Mouse (Mus musculus): ENCODE measurements at regions not wholly inside any gene's neighbourhood (a gene's known extent, or its start where the extent isn't known, plus 50 kb on each side); places are given as distances from the start of the nearest gene placed in this dataset.

DNA sequence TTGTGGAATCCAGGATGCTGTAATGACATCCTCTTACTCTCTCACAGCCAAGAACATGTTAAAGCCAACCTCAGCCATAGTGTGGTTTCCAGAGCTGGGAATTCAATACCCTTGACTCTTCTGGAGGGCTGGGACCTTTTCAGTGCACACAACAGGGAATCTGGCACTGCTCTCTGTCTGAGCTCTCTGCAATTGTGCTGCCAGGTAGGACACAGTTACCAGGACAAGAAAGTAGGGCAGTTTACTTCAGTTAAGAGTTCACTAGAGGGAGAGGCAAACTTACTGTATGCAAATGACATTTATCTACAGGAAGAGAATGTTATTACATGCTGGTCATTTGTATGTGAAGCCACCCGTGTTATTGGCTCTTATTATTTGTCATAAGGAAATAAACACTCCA lies 197.6 kb downstream of the Arl4a start:
- DNase-seq (ENCODE audit: low read depth) = no peak

DNA sequence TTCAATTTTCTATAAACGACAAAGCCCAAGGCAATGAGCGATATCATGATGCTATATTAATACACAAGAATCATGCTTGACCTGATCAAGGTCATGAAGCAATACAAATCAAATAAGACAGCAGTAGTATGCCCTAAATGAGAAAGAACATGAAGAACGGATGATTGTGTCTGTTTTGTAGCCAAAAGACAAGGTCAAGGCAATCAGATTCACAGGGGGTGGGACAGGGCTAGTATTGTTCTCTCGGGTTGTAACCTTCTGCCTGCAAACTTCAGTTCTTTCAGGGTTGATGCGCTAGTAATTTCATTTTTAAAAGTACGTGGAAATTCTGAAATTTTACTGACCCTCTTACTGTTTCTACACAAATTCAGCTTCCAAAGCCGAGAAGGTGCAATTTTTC lies 206.7 kb downstream of the Arl4a start:
- DNase-seq (ENCODE audit: low read depth) = no peak

DNA sequence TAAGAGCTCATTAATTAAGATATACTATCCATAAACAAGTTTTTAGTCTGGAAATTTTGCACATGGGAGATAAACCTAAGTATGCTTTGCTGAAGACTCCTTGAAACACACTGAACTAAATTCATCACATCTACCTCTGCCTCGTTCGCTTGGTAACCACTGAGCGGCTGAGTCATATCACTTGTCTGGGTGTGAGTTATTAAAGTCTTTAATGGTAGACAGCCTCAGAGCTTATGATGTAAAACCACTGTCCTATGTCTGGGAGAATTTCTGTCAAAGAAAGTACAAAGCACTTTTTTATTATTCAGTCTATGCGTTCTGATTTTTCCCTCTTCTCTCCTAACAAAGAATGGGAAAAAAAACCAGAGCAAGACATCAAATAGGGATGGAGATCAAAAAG lies 207.3 kb downstream of the Arl4a start:
- no peak for DNase-seq (ENCODE audit: low read depth)

DNA sequence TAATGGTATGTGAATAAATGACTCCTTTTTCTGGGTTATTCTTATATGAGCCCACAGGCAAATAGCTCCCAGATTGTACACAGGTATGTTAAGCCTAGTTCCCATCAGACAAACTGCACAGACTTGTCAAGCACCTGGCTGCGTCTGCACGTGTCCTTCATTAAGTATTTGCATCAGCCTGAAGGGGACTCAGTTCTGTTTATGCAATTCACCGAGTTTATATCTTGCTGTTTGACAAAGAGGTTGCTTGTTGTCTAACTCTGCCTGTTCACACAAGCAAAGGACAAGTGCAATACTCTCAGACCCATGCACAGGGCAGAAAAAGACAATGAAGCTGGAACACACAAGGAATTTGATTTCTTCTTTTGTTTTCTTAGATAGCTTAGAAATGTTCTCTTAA lies 215.2 kb downstream of the Arl4a start:
- no peak for DNase-seq (ENCODE audit: low read depth)

DNA sequence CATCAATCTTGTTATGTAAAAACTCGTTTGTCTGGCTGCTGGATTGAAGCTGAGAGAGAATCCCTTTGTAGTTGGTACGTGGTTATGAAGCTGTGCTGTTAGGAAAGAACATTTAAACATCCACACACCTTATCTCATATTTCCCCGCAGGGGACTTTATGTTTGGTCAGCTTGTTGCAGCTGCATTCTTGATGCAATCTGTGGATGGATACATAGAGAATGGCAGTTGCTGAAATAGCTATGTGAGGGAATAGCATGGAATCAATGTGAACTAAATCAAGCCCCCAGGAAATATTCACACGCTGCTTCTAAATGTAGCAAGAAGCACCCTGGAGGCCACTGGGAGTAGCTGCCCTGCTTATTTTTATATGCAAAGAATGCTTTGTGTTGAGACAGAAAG lies 236.3 kb downstream of the Arl4a start:
- DNase-seq (ENCODE audit: low read depth) = no peak

DNA sequence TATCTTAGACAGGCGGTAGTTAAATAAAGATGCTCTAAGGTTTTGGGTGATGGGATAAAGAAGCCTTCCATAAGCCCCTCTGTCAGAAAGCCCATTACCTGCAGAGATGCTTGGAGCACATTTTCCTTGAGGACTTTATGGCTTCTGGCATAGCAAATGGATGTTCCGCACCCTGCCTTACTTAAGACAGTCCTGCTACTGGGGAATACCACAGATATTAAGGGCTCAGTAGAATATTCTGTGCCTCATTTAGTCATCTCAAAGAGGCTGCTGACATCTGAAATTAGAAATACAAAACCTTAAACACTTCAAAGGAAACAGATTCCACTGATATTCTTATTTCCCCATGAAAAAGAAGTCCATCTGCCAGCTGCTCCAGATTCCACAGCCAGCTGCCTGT lies 240.0 kb downstream of the Arl4a start:
- no peak for DNase-seq (ENCODE audit: low read depth)

DNA sequence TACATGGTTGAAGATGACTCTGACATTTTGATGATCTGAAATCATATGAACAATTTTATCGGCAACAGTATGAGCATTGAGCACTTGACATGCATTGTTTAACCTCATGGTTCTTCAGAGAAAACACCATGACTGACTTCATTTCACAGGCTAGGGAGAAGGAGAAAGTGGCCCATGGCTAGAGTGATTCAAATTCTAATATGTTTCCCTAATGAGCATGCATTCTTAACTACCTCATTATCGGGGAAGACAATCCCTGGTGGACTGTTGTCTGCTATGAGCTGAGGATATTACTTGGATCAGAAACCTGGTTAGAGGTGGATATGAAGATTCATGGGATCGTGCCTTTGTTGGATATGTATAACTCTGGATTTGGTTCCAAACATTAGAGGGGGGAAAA lies 240.9 kb downstream of the Arl4a start:
- no peak for DNase-seq (ENCODE audit: low read depth)

DNA sequence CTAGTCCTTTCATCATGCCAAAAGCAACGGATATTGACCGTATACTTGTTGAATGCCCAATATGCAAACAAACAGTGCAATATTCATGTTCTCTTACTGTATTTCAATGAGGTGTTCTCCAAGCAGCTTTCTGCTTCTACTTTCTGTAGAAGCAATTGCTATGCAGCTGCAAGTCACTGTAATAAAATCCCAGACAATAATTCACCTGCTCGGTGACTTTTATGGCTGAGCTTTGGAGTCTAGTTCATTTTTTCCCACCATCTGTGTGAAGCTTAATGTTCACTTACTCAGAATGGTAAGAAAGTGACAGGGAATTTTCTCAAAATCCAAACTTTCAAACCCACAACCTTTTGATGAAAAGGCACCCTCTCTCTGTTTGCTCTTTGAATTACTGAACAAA lies 252.8 kb downstream of the Arl4a start:
- DNase-seq (ENCODE audit: low read depth) = no peak

DNA sequence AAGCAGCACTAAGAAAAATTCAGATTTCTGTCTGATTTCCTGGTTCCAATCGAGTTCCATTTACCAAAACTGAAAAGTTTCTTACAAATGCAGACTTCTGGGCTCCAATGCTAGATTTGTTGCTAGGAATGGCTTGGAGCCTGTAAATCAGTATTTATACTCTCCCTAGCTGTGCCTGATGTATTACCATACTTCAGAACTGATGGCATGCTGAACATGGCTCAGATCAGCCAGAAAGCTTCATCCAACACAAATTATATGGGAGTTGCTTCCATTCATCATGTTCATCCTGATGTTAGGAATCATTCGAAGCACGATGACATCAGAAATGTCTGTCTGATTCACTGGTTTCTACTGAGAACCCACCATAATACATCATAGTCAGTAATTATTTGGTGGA lies 253.3 kb downstream of the Arl4a start:
- no peak for DNase-seq (ENCODE audit: low read depth)

DNA sequence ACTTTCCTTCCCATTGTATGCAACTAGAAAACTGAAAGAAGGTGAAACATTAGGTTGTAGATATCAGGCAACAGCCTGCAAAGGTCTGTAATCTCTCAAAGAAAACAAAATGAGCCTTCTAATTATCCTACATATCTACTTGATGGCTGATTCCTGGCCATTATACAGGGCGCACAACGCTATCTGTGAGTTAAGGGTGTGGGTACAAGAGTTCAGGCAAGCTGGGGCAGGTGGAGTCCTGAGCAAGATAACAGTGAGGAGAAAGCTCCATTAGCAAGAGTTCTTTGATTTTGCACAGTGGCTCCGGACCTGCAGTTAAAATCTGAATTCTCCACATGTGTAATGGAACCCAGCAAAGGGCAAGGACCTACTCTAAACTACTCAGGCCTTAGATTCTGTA lies 261.7 kb downstream of the Arl4a start:
- DNase-seq (ENCODE audit: low read depth) = no peak

DNA sequence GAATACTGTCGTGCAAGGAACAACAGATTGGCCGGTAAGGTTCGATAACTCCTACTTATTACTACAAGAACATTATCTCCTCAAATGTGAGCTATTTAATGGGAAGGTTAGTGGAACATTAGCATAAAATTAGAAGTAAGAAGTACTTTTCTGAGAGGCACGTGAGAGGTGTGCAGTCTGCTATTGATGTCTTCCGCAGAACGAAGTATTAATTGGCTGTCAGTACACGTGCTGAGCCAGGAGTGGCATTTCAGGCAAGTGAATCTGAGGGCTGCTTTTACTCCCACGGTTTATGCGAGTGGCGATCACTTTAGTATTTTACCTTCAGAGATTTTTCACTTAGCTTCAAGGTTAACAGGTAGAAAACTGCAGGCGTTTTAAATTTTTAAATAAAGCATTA lies 270.8 kb downstream of the Arl4a start:
- no peak for DNase-seq (ENCODE audit: low read depth)

DNA sequence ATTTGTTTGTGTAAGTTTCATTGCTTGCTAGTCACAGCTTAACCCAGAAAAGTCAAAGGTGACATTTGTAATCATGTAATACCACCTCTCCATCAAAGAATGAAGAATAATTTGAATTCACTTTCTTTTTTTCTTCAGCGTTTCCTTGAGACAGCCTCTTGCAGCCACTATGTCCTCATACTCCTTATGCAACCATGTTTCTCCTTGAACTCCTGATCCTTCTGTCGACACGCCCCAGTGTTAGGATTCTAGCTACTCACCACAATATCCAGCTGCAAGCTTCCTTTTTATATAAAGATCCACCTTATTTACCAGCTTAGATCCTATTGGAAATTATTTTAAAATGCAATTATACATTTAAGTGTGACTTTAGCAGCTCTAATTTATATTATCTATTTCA lies 274.3 kb downstream of the Arl4a start:
- no peak for DNase-seq (ENCODE audit: low read depth)

DNA sequence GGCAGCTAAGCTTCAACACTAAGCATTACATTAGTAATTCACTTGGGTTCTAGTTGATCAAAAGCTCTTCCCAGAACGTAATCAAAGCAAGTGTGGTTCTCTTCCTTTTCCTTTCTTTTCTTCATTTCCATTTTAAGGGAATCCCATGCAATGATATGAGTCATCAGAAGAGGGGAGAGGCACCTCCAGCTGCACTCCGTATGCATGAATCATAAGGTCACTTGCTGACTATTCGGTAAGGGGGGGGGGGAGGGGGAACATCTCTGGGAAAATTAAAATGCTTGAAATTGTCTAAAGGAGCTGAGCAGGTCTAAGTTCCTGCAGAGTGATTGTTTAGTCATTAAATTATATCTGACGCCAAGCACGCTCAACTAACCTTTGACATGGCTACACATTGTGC lies 275.9 kb downstream of the Arl4a start:
- no peak for DNase-seq (ENCODE audit: low read depth)

DNA sequence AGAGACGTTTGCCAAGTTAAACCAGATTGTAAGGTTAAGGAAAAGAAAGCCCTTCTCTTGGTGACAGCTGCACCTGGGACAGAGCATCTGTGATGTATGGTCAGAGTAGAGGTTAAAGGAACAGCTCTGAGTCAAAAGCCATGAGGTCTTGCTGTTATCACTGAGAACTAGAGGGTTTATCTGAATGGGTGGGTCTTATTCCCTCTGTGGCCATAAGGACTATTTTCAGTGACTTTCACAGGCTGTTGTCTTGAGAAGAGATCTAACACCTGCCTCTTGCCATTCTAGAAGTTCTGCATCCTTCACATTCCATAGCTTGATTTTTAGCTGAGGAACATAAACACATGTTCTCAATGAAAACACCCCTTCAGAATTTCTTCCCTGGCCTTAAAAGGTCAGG lies 276.5 kb downstream of the Arl4a start:
- no peak for DNase-seq (ENCODE audit: low read depth)

DNA sequence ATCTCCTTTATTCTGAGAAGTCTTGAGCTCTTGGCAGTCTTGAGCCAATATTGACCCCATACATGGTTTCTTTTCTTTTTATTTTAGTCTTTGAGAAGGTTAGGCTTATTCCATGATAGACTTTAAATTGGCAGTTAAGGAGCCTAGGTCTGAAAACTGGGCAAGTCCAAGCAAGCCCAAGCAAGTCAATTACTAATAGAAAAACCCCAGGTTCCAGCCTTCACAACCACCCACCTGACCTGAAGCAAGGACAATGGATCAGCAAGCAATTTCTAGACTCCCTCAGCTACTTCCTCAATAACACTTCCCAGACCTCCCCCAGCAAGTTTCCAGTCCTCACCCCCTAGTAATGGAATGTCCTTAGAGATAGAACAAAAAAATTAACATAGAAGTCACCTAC lies 279.9 kb downstream of the Arl4a start:
- DNase-seq (ENCODE audit: low read depth) = no peak

DNA sequence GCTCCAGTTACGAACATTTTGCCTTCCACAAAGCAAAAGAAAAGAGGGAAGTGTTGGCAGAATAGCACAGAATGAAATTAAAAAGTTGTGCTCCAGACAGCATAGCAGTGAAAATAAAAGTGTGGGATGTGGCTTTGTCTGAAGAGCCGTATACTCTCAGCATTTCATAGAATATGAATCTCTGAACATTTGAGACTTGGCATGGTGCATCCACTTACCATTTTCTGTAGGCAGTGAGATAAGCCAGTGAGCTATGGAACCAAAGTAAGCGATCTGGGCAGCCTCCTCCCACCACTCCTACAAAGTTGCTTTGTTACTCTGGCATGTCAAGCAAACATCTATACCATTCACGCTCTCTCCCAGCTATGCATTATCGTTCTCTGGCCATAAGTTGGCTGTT lies 286.0 kb downstream of the Arl4a start:
- DNase-seq (ENCODE audit: low read depth) = no peak

DNA sequence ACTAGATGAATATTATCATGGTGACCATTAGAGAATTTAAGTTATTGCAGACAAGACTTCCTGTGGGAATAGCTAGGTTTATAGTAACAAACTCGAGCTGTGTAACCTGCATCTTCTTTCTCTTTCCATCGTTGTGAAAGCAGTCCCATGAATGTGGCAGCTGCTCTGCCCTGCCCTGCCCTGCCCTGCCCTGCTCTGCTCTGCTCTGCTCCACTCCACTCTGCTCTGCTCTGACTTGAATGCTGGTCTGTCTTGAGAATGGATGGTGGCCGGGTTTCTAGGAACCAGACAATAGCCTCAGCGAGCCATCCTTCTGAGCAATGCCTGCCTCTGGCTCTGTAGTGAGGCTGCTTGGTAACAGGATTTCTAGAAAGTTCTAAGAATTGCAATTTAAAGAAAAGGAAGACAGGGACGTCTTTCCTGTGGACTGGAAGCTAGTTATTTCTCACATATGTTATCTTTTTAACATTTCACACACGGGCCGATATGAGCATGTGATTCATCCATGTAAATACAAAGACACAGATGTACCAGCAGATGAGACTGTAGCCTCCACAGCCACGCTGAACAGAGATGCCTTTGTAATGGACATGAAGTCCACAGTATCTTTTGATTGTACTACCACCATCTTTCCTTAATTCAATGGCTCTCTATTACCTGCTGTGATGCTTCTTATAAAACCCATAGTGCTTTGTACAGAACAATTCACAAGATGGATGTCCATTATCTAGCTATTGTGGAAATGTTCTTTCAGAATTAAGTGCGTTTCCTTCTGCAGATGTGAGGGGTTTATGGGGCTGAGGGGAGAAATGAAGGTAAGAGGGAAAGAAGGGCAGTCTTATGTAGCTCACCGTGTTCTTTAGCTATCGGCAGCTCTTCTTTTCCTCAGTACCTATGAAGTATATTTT lies 295.4 kb downstream of the Arl4a start:
- DNase-seq (ENCODE audit: low read depth) = no peak

DNA sequence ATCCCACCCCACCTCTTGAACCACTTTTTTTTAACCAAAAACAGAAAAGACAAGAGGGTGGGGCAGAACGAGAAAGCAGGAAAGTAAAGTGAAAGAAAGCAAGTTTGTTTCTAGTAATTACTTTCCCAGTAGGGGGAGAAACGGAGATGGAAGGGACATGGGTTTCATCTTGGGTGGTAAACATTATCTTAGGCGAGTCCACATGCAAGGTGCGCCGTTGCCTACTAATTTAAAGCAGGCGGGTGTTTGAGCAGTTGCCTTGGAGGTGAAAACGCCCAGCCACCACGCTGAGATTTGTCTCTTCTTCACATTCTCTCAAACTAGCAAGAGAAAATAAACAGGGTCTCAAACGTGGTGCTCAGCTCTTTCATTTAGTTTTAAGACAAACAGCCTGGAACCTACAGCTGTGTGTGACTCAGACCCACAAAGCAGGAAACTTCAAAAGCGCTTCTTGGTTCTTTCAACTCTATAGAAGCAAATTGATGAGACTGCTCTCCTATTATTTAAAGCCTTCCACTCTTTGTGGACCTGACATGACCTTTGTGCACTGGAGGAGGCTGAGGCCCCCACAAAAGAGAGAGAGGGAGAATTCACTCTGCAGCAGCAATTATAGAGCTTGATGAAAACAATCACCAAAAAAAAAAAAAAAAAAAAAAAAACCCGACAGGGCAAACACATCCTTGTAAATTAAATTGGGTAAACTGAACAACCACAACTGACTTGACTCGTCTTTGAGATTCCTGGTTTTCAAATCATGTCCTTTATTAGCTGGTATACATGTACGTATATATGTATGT lies 296.6 kb downstream of the Arl4a start:
- no peak for DNase-seq (ENCODE audit: low read depth)

DNA sequence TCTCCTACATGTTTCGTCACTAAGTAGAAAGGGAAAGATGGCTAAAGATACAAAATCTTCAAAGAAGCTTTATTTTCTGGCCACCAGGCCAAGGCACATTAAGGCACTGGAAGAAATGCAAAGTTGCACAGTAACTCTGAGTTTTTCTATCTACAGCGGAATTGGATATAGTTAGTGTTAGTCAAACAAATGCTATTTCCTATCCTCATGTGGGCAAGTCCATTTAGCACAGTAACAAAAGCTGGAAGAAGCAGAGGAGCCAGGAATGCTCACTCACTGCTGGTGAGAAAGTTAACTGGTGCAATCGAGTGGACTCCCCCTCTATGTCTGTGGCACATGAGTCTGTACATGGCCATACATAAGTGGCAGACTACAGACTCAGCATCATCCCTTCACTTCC lies 300.9 kb downstream of the Arl4a start:
- no peak for DNase-seq (ENCODE audit: low read depth)

DNA sequence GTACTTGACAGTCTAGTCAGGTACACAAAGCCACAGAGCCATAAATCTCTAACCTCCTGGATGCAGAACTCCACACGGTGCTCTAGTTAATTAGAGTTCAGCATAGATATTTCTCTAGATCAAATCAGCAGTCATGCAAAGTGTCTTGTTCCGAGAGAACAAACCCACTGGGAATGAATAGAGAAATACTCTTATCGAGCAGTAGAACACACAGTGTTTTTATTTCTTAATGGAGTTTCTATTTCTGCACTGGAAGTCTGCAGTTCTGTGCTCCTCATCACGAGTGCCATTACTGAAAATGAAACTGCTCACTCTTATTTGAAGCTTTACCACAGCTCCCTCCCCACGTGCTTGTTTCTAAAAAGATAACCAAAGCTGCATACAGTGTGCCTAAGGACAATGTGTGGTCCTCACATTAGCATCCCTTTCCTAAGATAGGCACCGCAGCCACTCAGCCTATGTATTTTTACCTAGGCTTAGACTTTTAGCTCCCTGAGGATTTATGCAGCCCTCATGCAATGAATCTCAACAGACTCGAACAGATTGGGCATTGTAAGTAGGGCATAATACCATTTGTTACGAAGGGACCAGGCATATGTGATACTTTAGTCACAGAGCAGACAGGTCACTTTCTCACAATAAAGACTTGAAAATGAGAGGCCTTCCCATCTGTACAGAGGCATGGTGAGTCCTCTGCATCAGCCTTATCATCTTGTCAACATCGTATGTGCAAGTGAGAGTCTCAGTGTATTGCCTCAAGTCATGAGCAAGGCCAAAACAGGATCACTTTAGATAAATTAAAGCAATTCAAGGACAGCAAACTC lies 301.5 kb downstream of the Arl4a start:
- DNase-seq (ENCODE audit: low read depth) = no peak

DNA sequence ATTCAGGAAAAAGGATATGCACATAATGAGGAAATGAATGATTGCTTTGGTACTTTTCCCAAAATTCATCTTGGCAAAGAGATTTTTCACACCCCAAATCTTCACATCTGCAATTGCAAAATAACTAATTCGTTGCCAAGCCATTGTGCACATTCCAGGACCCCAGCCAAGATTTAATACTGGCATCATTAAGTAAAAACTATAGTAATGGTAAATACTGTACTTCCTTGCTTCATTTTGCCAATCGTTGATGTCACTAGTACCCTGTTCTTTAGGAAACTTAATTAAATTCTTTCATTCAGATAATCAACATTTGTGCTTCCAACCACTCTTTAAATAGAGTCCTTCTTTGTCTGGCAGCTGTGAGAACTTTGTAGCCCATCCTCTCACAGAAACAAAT lies 303.6 kb downstream of the Arl4a start:
- no peak for DNase-seq (ENCODE audit: low read depth)

DNA sequence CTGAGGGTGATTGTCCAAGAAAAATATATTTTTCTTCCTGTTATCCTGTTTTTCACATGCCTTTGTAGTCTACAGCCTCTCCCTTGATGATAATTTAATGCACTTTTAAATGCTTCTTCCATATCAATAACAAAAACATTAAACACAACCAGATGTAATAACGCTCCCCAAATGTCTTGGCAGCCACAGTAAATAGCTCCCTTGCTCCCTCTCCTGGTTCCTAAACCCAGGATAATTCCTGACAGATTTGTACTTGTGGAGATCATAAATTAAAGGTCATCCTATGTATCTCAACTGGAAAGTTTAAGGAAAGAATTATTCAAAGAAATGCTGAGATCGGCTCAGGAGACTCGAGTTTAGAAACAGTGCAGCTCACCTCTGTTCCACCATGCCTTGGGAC lies 306.6 kb downstream of the Arl4a start:
- DNase-seq (ENCODE audit: low read depth) = no peak

DNA sequence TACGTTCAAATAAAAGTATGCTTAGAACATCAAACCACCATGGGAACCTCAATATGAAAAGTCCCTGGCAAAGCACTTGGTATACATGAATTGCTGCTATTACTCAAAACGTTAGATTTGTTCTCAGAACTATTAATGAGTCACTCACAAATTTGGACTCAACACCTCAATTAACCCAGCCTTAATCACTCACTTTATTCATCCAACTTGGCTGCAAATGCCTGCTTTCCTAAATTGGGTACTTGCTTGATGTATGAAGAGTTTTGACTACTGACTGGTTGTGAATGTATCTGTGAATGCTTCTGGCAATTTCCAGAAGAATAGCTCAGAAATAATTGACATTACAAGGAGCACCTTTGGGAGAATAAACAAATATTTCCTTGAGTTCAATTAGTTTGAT lies 308.6 kb downstream of the Arl4a start:
- DNase-seq (ENCODE audit: low read depth) = no peak
